Mouse (Mus musculus): ENCODE measurements around the gene Wnt3a. TPM values are rescaled to one million over a fixed set of nuclear protein-coding genes. Genes with fewer than 3 reads are reported as not detected.

Gene Wnt3a
- polyA plus RNA-seq, 1 experiment = not detected

GRCm38 (mm10) chr11:59263870-59264563 lies 26.5 kb downstream of the Wnt3a start:
- no peak overlapping the region for H3ac ChIP-seq (ENCODE audit: control insufficient read depth, insufficient read length)
- no peaks in the 10 kb centered on the region for H3K79me2 ChIP-seq (ENCODE audit: control insufficient read depth, insufficient read depth)
- TF ChIP-seq MYOD1 (IDR thresholded peaks at IDR 0.05; ENCODE audit: control insufficient read depth in 1 of 3, insufficient read length in 2 of 3, low read depth in 2 of 3) (no peak), POLR2AphosphoS2 (IDR thresholded peaks at IDR 0.05; ENCODE audit: insufficient read length, low read depth) (no peak), REST (IDR thresholded peaks at IDR 0.05; ENCODE audit: insufficient read depth, insufficient read length) (no peak), SRF (IDR thresholded peaks at IDR 0.05; ENCODE audit: control insufficient read depth, insufficient read length, low read depth) (no peak), MAX (IDR thresholded peaks at IDR 0.05; ENCODE audit: low read depth) (no peak), USF1 (IDR thresholded peaks at IDR 0.05; ENCODE audit: low read depth) (no peak), CEBPB (IDR thresholded peaks at IDR 0.05; ENCODE audit: insufficient read depth, poor library complexity, severe bottlenecking) (no peak), TCF12 (IDR thresholded peaks at IDR 0.05; ENCODE audit: insufficient read depth, poor library complexity, severe bottlenecking) (no peak), POLR2A (IDR thresholded peaks at IDR 0.05; ENCODE audit: insufficient read length, low read depth) (no peak), E2F4 (IDR thresholded peaks at IDR 0.05; ENCODE audit: insufficient read depth) (no peak), TCF3 (IDR thresholded peaks at IDR 0.05; ENCODE audit: insufficient read length, low read depth) (no peak), MYOG (IDR thresholded peaks at IDR 0.05; ENCODE audit: control insufficient read depth in 1 of 3, insufficient read depth in 1 of 3, insufficient read length in 2 of 3, low read depth in 2 of 3) (no peak)
- H3K27me3 ChIP-seq (ENCODE audit: control insufficient read depth, insufficient read depth, insufficient read length) = peaks cover 73% of the 10 kb centered on the region
- H3K36me3 ChIP-seq (ENCODE audit: control insufficient read depth, insufficient read depth) = no peaks in the 10 kb centered on the region
- H3K4me3 ChIP-seq = no peak overlapping the region
- peak overlapping the region; percentile 38 for H3K4me2 ChIP-seq (ENCODE audit: low read depth)

- Histone ChIP-seq H3K4me2 (ENCODE audit: low read depth) (no peak overlapping the region), H3K79me2 (ENCODE audit: control insufficient read depth, insufficient read depth) (no peaks in the 10 kb centered on the region), H3ac (ENCODE audit: control insufficient read depth, insufficient read length) (no peak overlapping the region), H3K27me3 (ENCODE audit: control insufficient read depth, insufficient read depth, insufficient read length) (peaks cover 80% of the 10 kb centered on the region), H3K4me3 (no peak overlapping the region), H3K36me3 (ENCODE audit: control insufficient read depth, insufficient read depth) (no peaks in the 10 kb centered on the region)
- no peak for TF ChIP-seq MYOG (IDR thresholded peaks at IDR 0.05; ENCODE audit: control insufficient read depth in 1 of 3, insufficient read depth in 1 of 3, insufficient read length in 2 of 3, low read depth in 2 of 3)
- no peak for TF ChIP-seq E2F4 (IDR thresholded peaks at IDR 0.05; ENCODE audit: insufficient read depth)
- no peak for TF ChIP-seq MYOD1 (IDR thresholded peaks at IDR 0.05; ENCODE audit: control insufficient read depth in 1 of 3, insufficient read length in 2 of 3, low read depth in 2 of 3)
- no peak for TF ChIP-seq USF1 (IDR thresholded peaks at IDR 0.05; ENCODE audit: low read depth)
- TF ChIP-seq CEBPB (IDR thresholded peaks at IDR 0.05; ENCODE audit: insufficient read depth, poor library complexity, severe bottlenecking) = no peak
- TF ChIP-seq TCF12 (IDR thresholded peaks at IDR 0.05; ENCODE audit: insufficient read depth, poor library complexity, severe bottlenecking) = no peak
- TF ChIP-seq POLR2A (IDR thresholded peaks at IDR 0.05; ENCODE audit: insufficient read length, low read depth) = no peak
- no peak for TF ChIP-seq MAX (IDR thresholded peaks at IDR 0.05; ENCODE audit: low read depth)
- TF ChIP-seq POLR2AphosphoS2 (IDR thresholded peaks at IDR 0.05; ENCODE audit: insufficient read length, low read depth) = no peak
- no peak for TF ChIP-seq SRF (IDR thresholded peaks at IDR 0.05; ENCODE audit: control insufficient read depth, insufficient read length, low read depth)
- no peak for TF ChIP-seq TCF3 (IDR thresholded peaks at IDR 0.05; ENCODE audit: insufficient read length, low read depth)
- TF ChIP-seq REST (IDR thresholded peaks at IDR 0.05; ENCODE audit: insufficient read depth, insufficient read length) = no peak
Observed at GRCm38 (mm10) chr11:59262308-59262707, 28.2 kb downstream of the Wnt3a start.

GRCm38 (mm10) chr11:59260706-59261493 lies 29.7 kb downstream of the Wnt3a start:
- H3K27me3 ChIP-seq (ENCODE audit: control insufficient read depth, insufficient read depth, insufficient read length) = peaks cover 80% of the 10 kb centered on the region
- no peaks in the 10 kb centered on the region for H3K36me3 ChIP-seq (ENCODE audit: control insufficient read depth, insufficient read depth)
- no peak overlapping the region for H3ac ChIP-seq (ENCODE audit: control insufficient read depth, insufficient read length)
- no peak overlapping the region for H3K4me3 ChIP-seq
- TF ChIP-seq MYOG (IDR thresholded peaks at IDR 0.05; ENCODE audit: control insufficient read depth in 1 of 3, insufficient read depth in 1 of 3, insufficient read length in 2 of 3, low read depth in 2 of 3) = no peak
- no peak for TF ChIP-seq USF1 (IDR thresholded peaks at IDR 0.05; ENCODE audit: low read depth)
- TF ChIP-seq MYOD1 (IDR thresholded peaks at IDR 0.05; ENCODE audit: control insufficient read depth in 1 of 3, insufficient read length in 2 of 3, low read depth in 2 of 3) = no peak
- no peak for TF ChIP-seq CEBPB (IDR thresholded peaks at IDR 0.05; ENCODE audit: insufficient read depth, poor library complexity, severe bottlenecking)
- no peak for TF ChIP-seq TCF3 (IDR thresholded peaks at IDR 0.05; ENCODE audit: insufficient read length, low read depth)
- TF ChIP-seq MAX (IDR thresholded peaks at IDR 0.05; ENCODE audit: low read depth) = no peak
- TF ChIP-seq POLR2AphosphoS2 (IDR thresholded peaks at IDR 0.05; ENCODE audit: insufficient read length, low read depth) = no peak
- TF ChIP-seq E2F4 (IDR thresholded peaks at IDR 0.05; ENCODE audit: insufficient read depth) = no peak
- TF ChIP-seq SRF (IDR thresholded peaks at IDR 0.05; ENCODE audit: control insufficient read depth, insufficient read length, low read depth) = no peak
- TF ChIP-seq POLR2A (IDR thresholded peaks at IDR 0.05; ENCODE audit: insufficient read length, low read depth) = no peak
- no peak for TF ChIP-seq REST (IDR thresholded peaks at IDR 0.05; ENCODE audit: insufficient read depth, insufficient read length)
- TF ChIP-seq TCF12 (IDR thresholded peaks at IDR 0.05; ENCODE audit: insufficient read depth, poor library complexity, severe bottlenecking) = no peak
- H3K79me2 ChIP-seq (ENCODE audit: control insufficient read depth, insufficient read depth) = no peaks in the 10 kb centered on the region
- H3K4me2 ChIP-seq (ENCODE audit: low read depth) = no peak overlapping the region

GRCm38 (mm10) chr11:59259647-59260046 lies 30.9 kb downstream of the Wnt3a start:
- no peaks in the 10 kb centered on the region for H3K36me3 ChIP-seq (ENCODE audit: control insufficient read depth, insufficient read depth)
- H3K4me3 ChIP-seq = no peak overlapping the region
- H3K4me2 ChIP-seq (ENCODE audit: low read depth) = no peak overlapping the region
- no peak for TF ChIP-seq REST (IDR thresholded peaks at IDR 0.05; ENCODE audit: insufficient read depth, insufficient read length)
- TF ChIP-seq POLR2A (IDR thresholded peaks at IDR 0.05; ENCODE audit: insufficient read length, low read depth) = no peak
- no peak for TF ChIP-seq SRF (IDR thresholded peaks at IDR 0.05; ENCODE audit: control insufficient read depth, insufficient read length, low read depth)
- no peak for TF ChIP-seq MYOG (IDR thresholded peaks at IDR 0.05; ENCODE audit: control insufficient read depth in 1 of 3, insufficient read depth in 1 of 3, insufficient read length in 2 of 3, low read depth in 2 of 3)
- no peak for TF ChIP-seq POLR2AphosphoS2 (IDR thresholded peaks at IDR 0.05; ENCODE audit: insufficient read length, low read depth)
- TF ChIP-seq TCF12 (IDR thresholded peaks at IDR 0.05; ENCODE audit: insufficient read depth, poor library complexity, severe bottlenecking) = no peak
- TF ChIP-seq USF1 (IDR thresholded peaks at IDR 0.05; ENCODE audit: low read depth) = no peak
- TF ChIP-seq E2F4 (IDR thresholded peaks at IDR 0.05; ENCODE audit: insufficient read depth) = no peak
- no peak for TF ChIP-seq TCF3 (IDR thresholded peaks at IDR 0.05; ENCODE audit: insufficient read length, low read depth)
- no peak for TF ChIP-seq MAX (IDR thresholded peaks at IDR 0.05; ENCODE audit: low read depth)
- no peak for TF ChIP-seq CEBPB (IDR thresholded peaks at IDR 0.05; ENCODE audit: insufficient read depth, poor library complexity, severe bottlenecking)
- TF ChIP-seq MYOD1 (IDR thresholded peaks at IDR 0.05; ENCODE audit: control insufficient read depth in 1 of 3, insufficient read length in 2 of 3, low read depth in 2 of 3) = no peak
- H3ac ChIP-seq (ENCODE audit: control insufficient read depth, insufficient read length) = no peak overlapping the region
- no peaks in the 10 kb centered on the region for H3K79me2 ChIP-seq (ENCODE audit: control insufficient read depth, insufficient read depth)
- H3K27me3 ChIP-seq (ENCODE audit: control insufficient read depth, insufficient read depth, insufficient read length) = peaks cover 70% of the 10 kb centered on the region
